Mouse (Mus musculus): ENCODE data around the gene Slc28a1. TPM values are rescaled to one million over a fixed set of nuclear protein-coding genes. Genes with fewer than 3 reads are reported as not detected.

The Slc28a1 gene
- polyA plus RNA-seq, 1 experiment: not detected

GRCm38 (mm10) chr7:81075299-81075698 lies 39.3 kb upstream of the Slc28a1 start:
- TF ChIP-seq CEBPB (IDR thresholded peaks at IDR 0.05; ENCODE audit: insufficient read depth, poor library complexity, severe bottlenecking): no peak
- no peaks in the 10 kb centered on the region for H3K36me3 ChIP-seq (ENCODE audit: control insufficient read depth, insufficient read depth)
- no peak overlapping the region for H3K4me3 ChIP-seq
- peaks cover 14% of the 10 kb centered on the region for H3K27me3 ChIP-seq (ENCODE audit: control insufficient read depth, insufficient read depth, insufficient read length)
- no peak overlapping the region for H3ac ChIP-seq (ENCODE audit: control insufficient read depth, insufficient read length)
- no peak overlapping the region for H3K4me2 ChIP-seq (ENCODE audit: low read depth)
- no peaks in the 10 kb centered on the region for H3K79me2 ChIP-seq (ENCODE audit: control insufficient read depth, insufficient read depth)

- H3K79me2 ChIP-seq (ENCODE audit: control insufficient read depth, insufficient read depth): no peaks in the 10 kb centered on the region
- H3K4me3 ChIP-seq: no peak overlapping the region
- no peaks in the 10 kb centered on the region for H3K36me3 ChIP-seq (ENCODE audit: control insufficient read depth, insufficient read depth)
- no peak overlapping the region for H3ac ChIP-seq (ENCODE audit: control insufficient read depth, insufficient read length)
- H3K4me2 ChIP-seq (ENCODE audit: low read depth): no peak overlapping the region
- peaks cover 14% of the 10 kb centered on the region for H3K27me3 ChIP-seq (ENCODE audit: control insufficient read depth, insufficient read depth, insufficient read length)
- TF ChIP-seq USF1 (IDR thresholded peaks at IDR 0.05; ENCODE audit: low read depth) (no peak), E2F4 (IDR thresholded peaks at IDR 0.05; ENCODE audit: insufficient read depth) (no peak), REST (IDR thresholded peaks at IDR 0.05; ENCODE audit: insufficient read depth, insufficient read length) (no peak), POLR2AphosphoS2 (IDR thresholded peaks at IDR 0.05; ENCODE audit: insufficient read length, low read depth) (no peak), MAX (IDR thresholded peaks at IDR 0.05; ENCODE audit: low read depth) (no peak), TCF3 (IDR thresholded peaks at IDR 0.05; ENCODE audit: insufficient read length, low read depth) (no peak), MYOD1 (IDR thresholded peaks at IDR 0.05; ENCODE audit: control insufficient read depth in 1 of 3, insufficient read length in 2 of 3, low read depth in 2 of 3) (no peak), SRF (IDR thresholded peaks at IDR 0.05; ENCODE audit: control insufficient read depth, insufficient read length, low read depth) (no peak), CEBPB (IDR thresholded peaks at IDR 0.05; ENCODE audit: insufficient read depth, poor library complexity, severe bottlenecking) (no peak), MYOG (IDR thresholded peaks at IDR 0.05; ENCODE audit: control insufficient read depth in 1 of 3, insufficient read depth in 1 of 3, insufficient read length in 2 of 3, low read depth in 2 of 3) (no peak), TCF12 (IDR thresholded peaks at IDR 0.05; ENCODE audit: insufficient read depth, poor library complexity, severe bottlenecking) (no peak), POLR2A (IDR thresholded peaks at IDR 0.05; ENCODE audit: insufficient read length, low read depth) (no peak)
Observed at GRCm38 (mm10) chr7:81075732-81076131, 38.9 kb upstream of the Slc28a1 start.

- Histone ChIP-seq H3K79me2 (ENCODE audit: control insufficient read depth, insufficient read depth) (no peaks in the 10 kb centered on the region), H3K4me3 (no peak overlapping the region), H3ac (ENCODE audit: control insufficient read depth, insufficient read length) (no peak overlapping the region), H3K27me3 (ENCODE audit: control insufficient read depth, insufficient read depth, insufficient read length) (peaks cover 14% of the 10 kb centered on the region), H3K36me3 (ENCODE audit: control insufficient read depth, insufficient read depth) (no peaks in the 10 kb centered on the region), H3K4me2 (ENCODE audit: low read depth) (no peak overlapping the region)
- TF ChIP-seq MYOG (IDR thresholded peaks at IDR 0.05; ENCODE audit: control insufficient read depth in 1 of 3, insufficient read depth in 1 of 3, insufficient read length in 2 of 3, low read depth in 2 of 3) (peak in 1 of 3 experiments; percentile 32), MYOD1 (IDR thresholded peaks at IDR 0.05; ENCODE audit: control insufficient read depth in 1 of 3, insufficient read length in 2 of 3, low read depth in 2 of 3) (peak in 1 of 3 experiments; percentile 3), REST (IDR thresholded peaks at IDR 0.05; ENCODE audit: insufficient read depth, insufficient read length) (no peak)
Observed at GRCm38 (mm10) chr7:81077009-81077408, 37.6 kb upstream of the Slc28a1 start.

- TF ChIP-seq POLR2A (IDR thresholded peaks at IDR 0.05; ENCODE audit: insufficient read length, low read depth) (no peak), MYOD1 (IDR thresholded peaks at IDR 0.05; ENCODE audit: control insufficient read depth in 1 of 3, insufficient read length in 2 of 3, low read depth in 2 of 3) (no peak), REST (IDR thresholded peaks at IDR 0.05; ENCODE audit: insufficient read depth, insufficient read length) (no peak), CEBPB (IDR thresholded peaks at IDR 0.05; ENCODE audit: insufficient read depth, poor library complexity, severe bottlenecking) (no peak), USF1 (IDR thresholded peaks at IDR 0.05; ENCODE audit: low read depth) (no peak), TCF3 (IDR thresholded peaks at IDR 0.05; ENCODE audit: insufficient read length, low read depth) (no peak), E2F4 (IDR thresholded peaks at IDR 0.05; ENCODE audit: insufficient read depth) (no peak), SRF (IDR thresholded peaks at IDR 0.05; ENCODE audit: control insufficient read depth, insufficient read length, low read depth) (no peak), TCF12 (IDR thresholded peaks at IDR 0.05; ENCODE audit: insufficient read depth, poor library complexity, severe bottlenecking) (no peak), MYOG (IDR thresholded peaks at IDR 0.05; ENCODE audit: control insufficient read depth in 1 of 3, insufficient read depth in 1 of 3, insufficient read length in 2 of 3, low read depth in 2 of 3) (no peak)
- Histone ChIP-seq H3K27me3 (ENCODE audit: control insufficient read depth, insufficient read depth, insufficient read length) (peaks cover 14% of the 10 kb centered on the region), H3K4me2 (ENCODE audit: low read depth) (no peak overlapping the region), H3K79me2 (ENCODE audit: control insufficient read depth, insufficient read depth) (no peaks in the 10 kb centered on the region), H3ac (ENCODE audit: control insufficient read depth, insufficient read length) (no peak overlapping the region), H3K36me3 (ENCODE audit: control insufficient read depth, insufficient read depth) (no peaks in the 10 kb centered on the region), H3K4me3 (no peak overlapping the region)
Observed at GRCm38 (mm10) chr7:81078740-81079139, 35.9 kb upstream of the Slc28a1 start.

- H3ac ChIP-seq (ENCODE audit: control insufficient read depth, insufficient read length): no peak overlapping the region
- H3K36me3 ChIP-seq (ENCODE audit: control insufficient read depth, insufficient read depth): no peaks in the 10 kb centered on the region
Observed at GRCm38 (mm10) chr7:81093420-81093965, 21.1 kb upstream of the Slc28a1 start.

More at GRCm38 (mm10) chr7:81093420-81093965, 21.1 kb upstream of the Slc28a1 start:
- Histone ChIP-seq H3K27me3 (ENCODE audit: control insufficient read depth, insufficient read depth, insufficient read length) (peaks cover 23% of the 10 kb centered on the region), H3K4me3 (no peak overlapping the region), H3K4me2 (ENCODE audit: low read depth) (no peak overlapping the region), H3K79me2 (ENCODE audit: control insufficient read depth, insufficient read depth) (no peaks in the 10 kb centered on the region)
- TF ChIP-seq POLR2AphosphoS2 (IDR thresholded peaks at IDR 0.05; ENCODE audit: insufficient read length, low read depth) (peak; percentile 28), USF1 (IDR thresholded peaks at IDR 0.05; ENCODE audit: low read depth) (no peak)

All from myocyte (in vitro differentiated cells).